Mouse (Mus musculus) stomach, postnatal 0 days (tissue): ENCODE measurements around the gene Txk. TPM values are rescaled to one million over a fixed set of nuclear protein-coding genes. Genes with fewer than 3 reads are reported as not detected.

Experiments
- ATAC-seq: fragments of 200-750 bp; cut with Nextera tagmentation; 2 replicates; pipeline ENCODE4 v1.8.0; 2017; ENCODE audit not compliant: low FRiP score, low TSS enrichment
- DNase-seq: peaks from one replicate; pipeline ENCODE4 v3.0.0-alpha.2; 2016; ENCODE audit warnings: low spot score
- H3K27ac ChIP-seq: fragments of 300-500 bp; sonication (generic); replicated peaks from 2 replicates; pipeline ENCODE4 v1.5.1; 2014; ENCODE audit warnings: mild to moderate bottlenecking, control low read depth
- H3K27me3 ChIP-seq: fragments of 300-500 bp; sonication (generic); 2 replicates; pipeline ENCODE4 v1.6.1; 2014; ENCODE audit warnings: low read length; ENCODE audit not compliant: control insufficient read depth, insufficient read depth
- H3K36me3 ChIP-seq: fragments of 300-500 bp; sonication (generic); 2 replicates; pipeline ENCODE4 v1.6.1; 2014; ENCODE audit warnings: low read length, mixed read lengths; ENCODE audit not compliant: control insufficient read depth, insufficient read depth
- H3K4me1 ChIP-seq: fragments of 300-500 bp; sonication (generic); replicated peaks from 2 replicates; pipeline ENCODE4 v1.6.1; 2014; ENCODE audit warnings: antibody characterized with exemption; ENCODE audit not compliant: control insufficient read depth, insufficient read depth
- H3K4me2 ChIP-seq: fragments of 300-500 bp; sonication (generic); replicated peaks from 2 replicates; pipeline ENCODE4 v1.6.1; 2014; ENCODE audit warnings: low read depth, mild to moderate bottlenecking, control low read depth, moderate library complexity
- H3K4me3 ChIP-seq: fragments of 300-500 bp; sonication (generic); 2 replicates; pipeline ENCODE4 v1.5.1; 2014; ENCODE audit warnings: low read depth, low read length, control low read depth
- H3K9ac ChIP-seq: fragments of 300-500 bp; sonication (generic); 2 replicates; pipeline ENCODE4 v1.6.1; 2014; ENCODE audit warnings: mild to moderate bottlenecking, low read length, control low read depth, mixed read lengths
- H3K9me3 ChIP-seq: fragments of 300-500 bp; sonication (generic); 2 replicates; pipeline ENCODE4 v1.6.1; 2016; ENCODE audit warnings: low read length; ENCODE audit not compliant: control insufficient read depth
- CTCF ChIP-seq: IDR thresholded peaks from 2 replicates; pipeline ENCODE4 v1.5.1; 2016; ENCODE audit warnings: antibody characterized with exemption, low read depth, mild to moderate bottlenecking, moderate library complexity
- EP300 ChIP-seq: optimal IDR thresholded peaks from 2 replicates; pipeline ENCODE3; 2016; ENCODE audit warnings: antibody characterized with exemption
- WGBS: fragments of 180-500 bp; shearing (Covaris S2); extraction: QIAGEN DNeasy Blood & Tissue Kit; methylation state at CpG from one replicate; pipeline ENCODE4 v1.1.7; 2014; 5-methylcytosine and 5-hydroxymethylcytosine counted together
- polyA plus RNA-seq: library from polyadenylated mRNA; unstranded; fragments of >200 nt; fragmentation: Nextera tagmentation; extraction: Ambion mirVana; gene quantifications from 2 replicates; pipeline ENCODE4 v1.2.1, GENCODE M21; 2015

The Txk gene
- polyA plus RNA-seq, 1 experiment from 2014 or later, result 0.16 TPM

- ATAC-seq, result no peak
- no peak for TF ChIP-seq CTCF
- no peak for TF ChIP-seq EP300
- Histone ChIP-seq H3K4me2 (no peak overlapping the region), H3K27me3 (no peaks in the 10 kb centered on the region), H3K36me3 (no peaks in the 10 kb centered on the region), H3K9me3 (no peaks in the 10 kb centered on the region), H3K27ac (no peak overlapping the region), H3K4me1 (no peaks in the 10 kb centered on the region), H3K9ac (no peak overlapping the region), H3K4me3 (no peak overlapping the region)
- no peak for DNase-seq
- 79% methylated on average over 5 of the region's 5 CpGs for WGBS
Observed at GRCm38 (mm10) chr5:72750226-72750625, 2.4 kb downstream of the Txk start.

GRCm38 (mm10) chr5:72748659-72749265, 3.8 kb downstream of the Txk start:
- DNase-seq (peak; percentile 34), ATAC-seq (peak; percentile 88)
- H3K9me3 ChIP-seq, result no peaks in the 10 kb centered on the region
- H3K36me3 ChIP-seq, result no peaks in the 10 kb centered on the region
- no peak overlapping the region for H3K4me3 ChIP-seq
- H3K27me3 ChIP-seq, result no peaks in the 10 kb centered on the region
- H3K4me1 ChIP-seq, result no peaks in the 10 kb centered on the region
- no peak overlapping the region for H3K4me2 ChIP-seq
- H3K27ac ChIP-seq, result no peak overlapping the region
- WGBS, result 51% methylated on average over 7 of the region's 7 CpGs
- no peak overlapping the region for H3K9ac ChIP-seq
- TF ChIP-seq EP300 (no peak), CTCF (no peak)

- H3K4me2 ChIP-seq, result no peak overlapping the region
- DNase-seq (no peak), ATAC-seq (no peak)
- H3K4me3 ChIP-seq, result no peak overlapping the region
- no peaks in the 10 kb centered on the region for H3K27me3 ChIP-seq
- H3K9me3 ChIP-seq, result no peaks in the 10 kb centered on the region
- TF ChIP-seq CTCF, result no peak
- TF ChIP-seq EP300, result no peak
- no peak overlapping the region for H3K9ac ChIP-seq
- H3K4me1 ChIP-seq, result no peaks in the 10 kb centered on the region
- H3K36me3 ChIP-seq, result no peaks in the 10 kb centered on the region
- no peak overlapping the region for H3K27ac ChIP-seq
- 69% methylated on average over 4 of the region's 4 CpGs for WGBS
Observed at GRCm38 (mm10) chr5:72747384-72747783, 5.2 kb downstream of the Txk start.

- H3K27me3 ChIP-seq, result no peaks in the 10 kb centered on the region
- TF ChIP-seq CTCF (no peak), EP300 (no peak)
- 54% methylated on average over 4 of the region's 4 CpGs for WGBS
Observed at GRCm38 (mm10) chr5:72746461-72746860, 6.1 kb downstream of the Txk start.

GRCm38 (mm10) chr5:72743103-72743502, 9.5 kb downstream of the Txk start:
- WGBS, result 90% methylated on average over 6 of the region's 6 CpGs
- Histone ChIP-seq H3K9me3 (no peaks in the 10 kb centered on the region), H3K27me3 (no peaks in the 10 kb centered on the region), H3K27ac (no peak overlapping the region), H3K4me1 (no peaks in the 10 kb centered on the region), H3K36me3 (no peaks in the 10 kb centered on the region), H3K4me2 (no peak overlapping the region), H3K4me3 (no peak overlapping the region), H3K9ac (no peak overlapping the region)
- ATAC-seq, result no peak
- no peak for DNase-seq
- TF ChIP-seq CTCF (no peak), EP300 (no peak)

More at GRCm38 (mm10) chr5:72746461-72746860, 6.1 kb downstream of the Txk start:
- Histone ChIP-seq H3K36me3 (no peaks in the 10 kb centered on the region), H3K4me1 (no peaks in the 10 kb centered on the region), H3K4me3 (no peak overlapping the region), H3K9ac (no peak overlapping the region), H3K27ac (no peak overlapping the region), H3K9me3 (no peaks in the 10 kb centered on the region), H3K4me2 (no peak overlapping the region)
- ATAC-seq, result no peak
- no peak for DNase-seq

- DNase-seq (no peak), ATAC-seq (no peak)
- Histone ChIP-seq H3K36me3 (no peaks in the 10 kb centered on the region), H3K9me3 (no peaks in the 10 kb centered on the region), H3K4me2 (no peak overlapping the region), H3K9ac (no peak overlapping the region), H3K4me1 (no peaks in the 10 kb centered on the region), H3K27me3 (no peaks in the 10 kb centered on the region), H3K4me3 (no peak overlapping the region), H3K27ac (no peak overlapping the region)
- WGBS, result 34% methylated on average over 7 of the region's 7 CpGs
- TF ChIP-seq EP300 (no peak), CTCF (no peak)
Observed at GRCm38 (mm10) chr5:72736868-72737267, 15.7 kb downstream of the Txk start.
